Mouse (Mus musculus): Measurements from ENCODE around the gene AI854703. TPM values are rescaled to one million over a fixed set of nuclear protein-coding genes. Genes with fewer than 3 reads are reported as not detected.

The AI854703 gene
- polyA plus RNA-seq, 1 experiment, result 0.31 TPM

DNA sequence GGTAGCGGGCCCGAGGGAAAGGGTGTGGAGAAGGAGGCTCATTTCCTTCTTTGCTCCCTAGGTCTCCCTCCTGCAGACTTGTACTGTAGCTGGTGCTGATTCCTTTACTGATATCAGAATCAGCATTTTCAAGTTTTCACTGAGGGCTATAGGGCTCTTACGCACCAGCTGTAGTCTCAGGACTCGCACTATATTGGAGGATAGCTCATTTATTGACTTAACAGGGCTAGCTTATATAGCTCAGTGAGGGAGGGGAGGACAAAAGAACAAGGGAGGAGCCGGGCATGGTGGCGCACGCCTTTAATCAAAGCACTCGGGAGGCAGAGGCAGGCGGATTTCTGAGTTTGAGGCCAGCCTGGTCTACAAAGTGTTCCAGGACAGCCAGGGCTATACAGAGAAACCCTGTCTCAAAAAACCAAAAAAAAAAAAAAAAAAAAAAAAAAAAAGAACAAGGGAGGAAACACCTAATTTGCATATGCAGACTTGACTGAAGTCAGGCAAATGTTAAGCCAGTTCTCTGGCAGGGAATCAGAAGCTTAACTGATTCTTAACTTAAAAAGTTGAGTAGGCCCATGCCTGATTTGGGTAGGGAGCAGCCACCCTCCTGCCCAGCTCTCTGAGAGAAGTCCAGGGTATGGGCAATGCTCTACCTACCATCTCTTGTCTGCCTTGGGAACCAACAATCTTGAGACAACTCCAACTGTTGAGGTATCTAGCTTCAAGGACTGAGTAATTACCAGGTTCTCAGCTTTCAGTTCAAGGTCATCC, 47.9 kb downstream of the AI854703 start:
- Histone ChIP-seq H3K4me3 (ENCODE audit: control insufficient read depth, low read depth, low read length) (no peak overlapping the region), H3K36me3 (ENCODE audit: control insufficient read depth, insufficient read depth, low read length) (no peaks in the 10 kb centered on the region), H3K27ac (ENCODE audit: control insufficient read depth, insufficient read depth, low read depth, low read length) (no peak overlapping the region), H3K4me1 (ENCODE audit: control insufficient read depth, insufficient read depth, low read length) (peaks cover 7% of the 10 kb centered on the region), H3K27me3 (ENCODE audit: control insufficient read depth, insufficient read depth, low read length) (no peaks in the 10 kb centered on the region)
- TF ChIP-seq CTCF (IDR thresholded peaks at IDR 0.05; ENCODE audit: control insufficient read depth, insufficient read depth, insufficient replicate concordance, low read depth, low read length) (no peak), POLR2A (IDR thresholded peaks at IDR 0.05; ENCODE audit: control insufficient read depth, low read depth, low read length) (no peak)

- TF ChIP-seq POLR2A (IDR thresholded peaks at IDR 0.05; ENCODE audit: control insufficient read depth, low read depth, low read length) (no peak), CTCF (IDR thresholded peaks at IDR 0.05; ENCODE audit: control insufficient read depth, insufficient read depth, insufficient replicate concordance, low read depth, low read length) (no peak)
- Histone ChIP-seq H3K27me3 (ENCODE audit: control insufficient read depth, insufficient read depth, low read length) (no peaks in the 10 kb centered on the region), H3K27ac (ENCODE audit: control insufficient read depth, insufficient read depth, low read depth, low read length) (peak overlapping the region; percentile 29; the same call in 1 of the 2 replicates), H3K4me1 (ENCODE audit: control insufficient read depth, insufficient read depth, low read length) (peaks cover 7% of the 10 kb centered on the region), H3K36me3 (ENCODE audit: control insufficient read depth, insufficient read depth, low read length) (no peaks in the 10 kb centered on the region), H3K4me3 (ENCODE audit: control insufficient read depth, low read depth, low read length) (peak overlapping the region; percentile 83)
Observed at GRCm38 (mm10) chr6:48675400-48675930, 48.9 kb downstream of the AI854703 start.

DNA sequence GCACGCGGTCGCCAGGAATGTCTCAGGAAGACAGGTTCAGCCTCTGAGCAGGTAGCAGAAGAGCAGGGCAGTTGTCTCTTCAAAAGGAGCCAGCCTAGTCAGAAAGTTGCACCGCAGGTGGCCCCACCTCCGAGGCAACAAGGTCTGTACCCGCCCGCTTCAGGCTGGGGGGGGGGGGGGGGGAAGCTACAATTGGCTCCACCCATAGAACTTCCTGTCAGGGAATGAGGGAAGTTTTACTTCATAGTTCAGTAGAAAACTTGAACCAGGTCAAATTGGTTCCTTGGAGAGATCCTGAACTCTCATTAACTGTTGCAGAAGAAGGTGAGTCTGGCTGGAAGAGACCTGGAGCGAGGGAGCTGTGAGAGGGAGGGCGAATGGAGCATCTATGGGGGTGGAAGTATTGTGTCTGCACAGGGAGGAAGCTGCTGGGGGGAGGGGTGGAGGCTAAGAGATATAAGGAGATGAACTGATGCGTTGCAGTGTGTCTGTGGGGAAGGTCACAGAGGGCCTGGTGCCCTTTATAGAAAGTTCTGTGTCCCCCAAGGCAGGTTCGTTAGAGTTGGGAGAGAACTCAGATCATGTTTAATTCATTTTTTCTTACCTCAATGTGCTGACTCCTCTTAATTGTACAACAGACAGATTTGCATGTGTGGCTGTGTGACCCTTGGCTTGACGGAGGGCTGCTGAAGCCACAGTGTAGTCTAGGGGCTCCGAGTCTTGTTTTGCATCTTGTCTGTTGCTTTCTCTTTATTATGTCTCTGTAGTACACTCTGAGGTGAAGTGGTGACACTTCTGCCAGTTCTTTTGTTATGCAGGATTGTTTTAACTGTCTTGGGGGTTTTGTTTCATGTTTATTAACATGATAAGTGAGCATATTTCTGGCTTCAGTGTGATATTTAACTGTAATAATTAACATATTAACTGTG, 49.6 kb downstream of the AI854703 start, which contains the start of gene Gimap9:
Gene Gimap9, plus strand, starts transcription at position 199 of the 929 bp plus-strand sequence.
- peaks cover 7% of the 10 kb centered on the region for H3K4me1 ChIP-seq (ENCODE audit: control insufficient read depth, insufficient read depth, low read length)
- H3K27ac ChIP-seq (ENCODE audit: control insufficient read depth, insufficient read depth, low read depth, low read length), result peak within 1 kb of the TSS; percentile 29
- TF ChIP-seq CTCF (IDR thresholded peaks at IDR 0.05; ENCODE audit: control insufficient read depth, insufficient read depth, insufficient replicate concordance, low read depth, low read length), result no peak
- TF ChIP-seq POLR2A (IDR thresholded peaks at IDR 0.05; ENCODE audit: control insufficient read depth, low read depth, low read length), result no peak
- H3K36me3 ChIP-seq (ENCODE audit: control insufficient read depth, insufficient read depth, low read length), result no peaks in the 10 kb centered on the region
- H3K27me3 ChIP-seq (ENCODE audit: control insufficient read depth, insufficient read depth, low read length), result no peaks in the 10 kb centered on the region
- H3K4me3 ChIP-seq (ENCODE audit: control insufficient read depth, low read depth, low read length), result peak within 1 kb of the TSS; percentile 83

DNA sequence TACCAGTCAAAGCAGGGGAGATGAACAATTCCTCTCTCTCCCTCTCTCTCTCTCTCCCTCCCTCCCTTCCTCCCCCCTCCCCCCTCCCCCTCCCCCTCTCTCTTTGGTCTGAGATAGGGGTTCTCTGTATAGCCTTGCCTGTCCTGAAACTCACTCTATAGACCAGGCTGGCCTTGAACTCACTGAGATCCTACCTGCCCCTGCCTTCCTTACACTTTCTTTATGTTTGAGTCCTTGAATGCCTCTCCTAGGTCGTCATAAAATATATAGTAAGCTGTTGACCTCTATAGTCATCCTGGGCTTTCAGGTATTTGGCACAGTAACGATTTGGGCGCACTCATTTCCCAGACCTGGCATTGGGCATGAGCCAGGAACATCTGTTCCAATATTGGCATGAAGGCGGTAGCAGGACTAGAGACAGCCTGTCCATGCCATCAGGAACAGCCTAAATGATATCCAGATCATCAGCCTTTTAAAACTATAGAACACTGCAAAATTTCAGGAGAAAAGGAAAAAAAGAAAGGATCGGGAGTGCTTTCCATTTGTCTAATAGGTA, 50.4 kb downstream of the AI854703 start:
- TF ChIP-seq POLR2A (IDR thresholded peaks at IDR 0.05; ENCODE audit: control insufficient read depth, low read depth, low read length), result no peak
- no peak for TF ChIP-seq CTCF (IDR thresholded peaks at IDR 0.05; ENCODE audit: control insufficient read depth, insufficient read depth, insufficient replicate concordance, low read depth, low read length)
- Histone ChIP-seq H3K4me3 (ENCODE audit: control insufficient read depth, low read depth, low read length) (no peak overlapping the region), H3K27me3 (ENCODE audit: control insufficient read depth, insufficient read depth, low read length) (no peaks in the 10 kb centered on the region), H3K36me3 (ENCODE audit: control insufficient read depth, insufficient read depth, low read length) (no peaks in the 10 kb centered on the region), H3K4me1 (ENCODE audit: control insufficient read depth, insufficient read depth, low read length) (peaks cover 7% of the 10 kb centered on the region), H3K27ac (ENCODE audit: control insufficient read depth, insufficient read depth, low read depth, low read length) (no peak overlapping the region)

DNA sequence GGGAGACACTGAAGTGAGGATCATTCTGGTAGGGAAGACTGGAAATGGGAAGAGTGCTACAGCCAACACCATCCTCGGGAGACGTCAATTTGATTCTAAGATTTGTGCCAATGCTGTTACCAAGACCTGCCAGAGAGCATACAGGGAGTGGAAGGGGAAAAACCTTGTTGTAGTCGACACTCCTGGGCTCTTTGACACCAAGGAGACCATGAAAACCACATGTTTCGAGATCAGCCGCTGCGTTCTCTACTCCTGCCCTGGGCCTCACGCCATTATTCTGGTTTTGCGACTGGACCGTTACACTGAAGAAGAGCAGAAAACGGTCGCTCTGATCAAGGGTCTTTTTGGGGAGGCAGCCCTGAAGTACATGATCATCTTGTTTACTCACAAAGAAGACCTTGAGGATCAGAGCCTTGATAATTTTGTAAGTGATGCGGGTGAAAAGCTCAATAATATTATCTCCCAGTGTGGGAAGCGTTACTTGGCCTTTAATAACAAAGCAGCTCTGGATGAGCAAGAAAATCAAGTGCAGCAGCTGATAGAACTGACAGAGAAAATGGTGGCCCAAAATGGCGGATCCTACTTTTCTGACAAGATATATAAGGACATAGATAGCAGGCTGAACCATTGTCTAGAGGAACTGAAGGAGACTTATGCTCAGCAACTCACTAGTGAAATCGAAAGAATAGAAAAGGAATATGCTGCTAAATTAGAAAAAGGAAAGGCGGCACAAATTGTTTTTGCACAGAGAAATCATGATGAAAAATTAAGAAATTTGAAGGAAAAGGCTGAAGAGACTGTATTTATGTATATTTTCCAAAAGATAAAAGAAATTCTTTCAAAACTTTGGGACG, 51.2 kb downstream of the AI854703 start:
- no peak overlapping the region for H3K4me3 ChIP-seq (ENCODE audit: control insufficient read depth, low read depth, low read length)
- H3K27me3 ChIP-seq (ENCODE audit: control insufficient read depth, insufficient read depth, low read length), result no peaks in the 10 kb centered on the region
- peaks cover 7% of the 10 kb centered on the region for H3K4me1 ChIP-seq (ENCODE audit: control insufficient read depth, insufficient read depth, low read length)
- H3K27ac ChIP-seq (ENCODE audit: control insufficient read depth, insufficient read depth, low read depth, low read length), result no peak overlapping the region
- TF ChIP-seq CTCF (IDR thresholded peaks at IDR 0.05; ENCODE audit: control insufficient read depth, insufficient read depth, insufficient replicate concordance, low read depth, low read length), result no peak
- no peak for TF ChIP-seq POLR2A (IDR thresholded peaks at IDR 0.05; ENCODE audit: control insufficient read depth, low read depth, low read length)
- H3K36me3 ChIP-seq (ENCODE audit: control insufficient read depth, insufficient read depth, low read length), result no peaks in the 10 kb centered on the region

GRCm38 (mm10) chr6:48678391-48678790, 51.8 kb downstream of the AI854703 start:
- H3K27me3 ChIP-seq (ENCODE audit: control insufficient read depth, insufficient read depth, low read length), result no peaks in the 10 kb centered on the region

More at GRCm38 (mm10) chr6:48678391-48678790, 51.8 kb downstream of the AI854703 start:
- H3K27ac ChIP-seq (ENCODE audit: control insufficient read depth, insufficient read depth, low read depth, low read length), result no peak overlapping the region
- H3K36me3 ChIP-seq (ENCODE audit: control insufficient read depth, insufficient read depth, low read length), result no peaks in the 10 kb centered on the region
- TF ChIP-seq CTCF (IDR thresholded peaks at IDR 0.05; ENCODE audit: control insufficient read depth, insufficient read depth, insufficient replicate concordance, low read depth, low read length) (no peak), POLR2A (IDR thresholded peaks at IDR 0.05; ENCODE audit: control insufficient read depth, low read depth, low read length) (no peak)
- H3K4me1 ChIP-seq (ENCODE audit: control insufficient read depth, insufficient read depth, low read length), result peaks cover 7% of the 10 kb centered on the region
- H3K4me3 ChIP-seq (ENCODE audit: control insufficient read depth, low read depth, low read length), result no peak overlapping the region
